Mouse (Mus musculus) liver, adult 2 months (tissue): ENCODE data around the gene Krt73. TPM values are rescaled to one million over a fixed set of nuclear protein-coding genes. Genes with fewer than 3 reads are reported as not detected.

Experiments
- DNase-seq: peaks from one replicate; pipeline ENCODE4 v3.0.0-alpha.2; 2011; ENCODE audit warnings: low read depth, low spot score; ENCODE audit errors: extremely low read depth
- H3K27ac ChIP-seq: fragments of 200-500 bp; replicated peaks from 2 replicates; pipeline ENCODE4 v1.5.1; 2012; ENCODE audit warnings: low read depth, mild to moderate bottlenecking, control low read depth, inconsistent platforms, low read length; ENCODE audit not compliant: insufficient read depth
- H3K27me3 ChIP-seq: fragments of 200-500 bp; 2 replicates; pipeline ENCODE4 v1.6.1; 2012; ENCODE audit warnings: mild to moderate bottlenecking, moderate library complexity, low read length, inconsistent platforms; ENCODE audit not compliant: control insufficient read depth, insufficient read depth
- H3K36me3 ChIP-seq: fragments of 200-500 bp; 2 replicates; pipeline ENCODE4 v1.6.1; 2012; ENCODE audit warnings: low read length, inconsistent platforms; ENCODE audit not compliant: control insufficient read depth, insufficient read depth
- H3K4me1 ChIP-seq: fragments of 200-500 bp; 2 replicates; pipeline ENCODE4 v1.6.1; 2011; ENCODE audit warnings: low read length; ENCODE audit not compliant: control insufficient read depth, insufficient read depth
- H3K4me3 ChIP-seq: fragments of 200-500 bp; 2 replicates; pipeline ENCODE4 v1.5.1; 2011; ENCODE audit warnings: low read depth, mild to moderate bottlenecking, control low read depth, low read length, moderate library complexity; ENCODE audit not compliant: insufficient read depth
- H3K79me2 ChIP-seq: fragments of 200-500 bp; 2 replicates; pipeline ENCODE4 v1.6.1; 2012; ENCODE audit warnings: inconsistent platforms, mild to moderate bottlenecking, low read length, moderate library complexity; ENCODE audit not compliant: control insufficient read depth, insufficient read depth
- H3K9ac ChIP-seq: fragments of 200-500 bp; 2 replicates; pipeline ENCODE4 v1.6.1; 2012; ENCODE audit warnings: low read depth, mild to moderate bottlenecking, control low read depth, inconsistent platforms, low read length
- CTCF ChIP-seq: fragments of 200-500 bp; IDR thresholded peaks from 2 replicates; pipeline ENCODE4 v1.5.1; 2011; ENCODE audit warnings: low read depth, low read length, control low read depth
- POLR2A ChIP-seq: fragments of 200-500 bp; IDR thresholded peaks from 2 replicates; pipeline ENCODE4 v1.6.1; 2011; ENCODE audit warnings: low read length, control low read depth; ENCODE audit not compliant: insufficient read depth; ENCODE audit errors: extremely low read depth
- WGBS: fragments of 180-500 bp; shearing (Covaris S2); methylation state at CpG from one replicate; pipeline ENCODE4 v1.1.7; 2018; 5-methylcytosine and 5-hydroxymethylcytosine counted together
- polyA plus RNA-seq: library from polyadenylated mRNA; depleted of rRNA; stranded (reverse); fragments of >200 nt; gene quantifications from 2 replicates; pipeline ENCODE4 v1.2.3, GENCODE M21; 2012
- total RNA-seq: library from RNA; depleted of rRNA; stranded (reverse); fragments of >200 nt; gene quantifications from 2 replicates; pipeline ENCODE4 v1.2.3, GENCODE M21; 2014

Gene Krt73
- total and polyA plus RNA-seq, 2 experiments, result not detected

GRCm38 (mm10) chr15:101829441-101829840 is 27.3 kb upstream of the Krt73 start:
- no peaks in the 10 kb centered on the region for H3K4me1 ChIP-seq
- H3K27me3 ChIP-seq, result no peaks in the 10 kb centered on the region; the same call in 1 of the 2 replicates
- 69% methylated on average over 5 of the region's 5 CpGs for WGBS
- no peak for DNase-seq
- no peaks in the 10 kb centered on the region for H3K79me2 ChIP-seq
- no peak for TF ChIP-seq CTCF
- no peak for TF ChIP-seq POLR2A
- no peak overlapping the region for H3K9ac ChIP-seq
- H3K36me3 ChIP-seq, result no peaks in the 10 kb centered on the region
- no peak overlapping the region for H3K4me3 ChIP-seq
- H3K27ac ChIP-seq, result no peak overlapping the region

- H3K27me3 ChIP-seq, result peaks cover 7% of the 10 kb centered on the region
- WGBS, result 19% methylated on average over 3 of the region's 3 CpGs
- no peak overlapping the region for H3K4me3 ChIP-seq
- TF ChIP-seq POLR2A (no peak), CTCF (no peak)
- H3K9ac ChIP-seq, result no peak overlapping the region
- no peaks in the 10 kb centered on the region for H3K4me1 ChIP-seq
- no peaks in the 10 kb centered on the region for H3K79me2 ChIP-seq
- no peak overlapping the region for H3K27ac ChIP-seq
- no peak for DNase-seq
- H3K36me3 ChIP-seq, result no peaks in the 10 kb centered on the region
These were observed 19.6 kb upstream of the Krt73 start for GRCm38 (mm10) chr15:101821786-101822185.

- Histone ChIP-seq H3K79me2 (no peaks in the 10 kb centered on the region), H3K4me3 (no peak within 1 kb of the TSS), H3K4me1 (no peaks in the 10 kb centered on the region), H3K9ac (no peak within 1 kb of the TSS), H3K36me3 (no peaks in the 10 kb centered on the region), H3K27ac (no peak within 1 kb of the TSS), H3K27me3 (peaks cover 4% of the 10 kb centered on the region; the same call in 1 of the 2 replicates)
- DNase-seq, result no peak
- WGBS, result 66% methylated on average over 16 of the region's 16 CpGs
- TF ChIP-seq CTCF, result no peak
- no peak for TF ChIP-seq POLR2A
These were observed 15.7 kb upstream of the Krt73 start, which contains the start of gene Krt2 for GRCm38 (mm10) chr15:101817875-101818274. Gene Krt2, minus strand, starts transcription at chr15:101818169.

- 77% methylated on average over 11 of the region's 11 CpGs for WGBS
- no peaks in the 10 kb centered on the region for H3K36me3 ChIP-seq
- no peak for TF ChIP-seq CTCF
- TF ChIP-seq POLR2A, result no peak
- no peak for DNase-seq
- no peak overlapping the region for H3K4me3 ChIP-seq
- H3K9ac ChIP-seq, result no peak overlapping the region
- no peaks in the 10 kb centered on the region for H3K27me3 ChIP-seq
- no peaks in the 10 kb centered on the region for H3K4me1 ChIP-seq
- no peak overlapping the region for H3K27ac ChIP-seq
- H3K79me2 ChIP-seq, result no peaks in the 10 kb centered on the region
These were observed 1.1 kb upstream of the Krt73 start for GRCm38 (mm10) chr15:101803052-101803822.

GRCm38 (mm10) chr15:101790867-101791266 is 11.3 kb downstream of the Krt73 start:
- Histone ChIP-seq H3K36me3 (no peaks in the 10 kb centered on the region), H3K4me1 (no peaks in the 10 kb centered on the region), H3K27ac (no peak overlapping the region), H3K4me3 (no peak overlapping the region), H3K79me2 (no peaks in the 10 kb centered on the region), H3K9ac (no peak overlapping the region), H3K27me3 (no peaks in the 10 kb centered on the region; the same call in 1 of the 2 replicates)
- 35% methylated on average over 3 of the region's 3 CpGs for WGBS
- no peak for DNase-seq
- no peak for TF ChIP-seq CTCF
- TF ChIP-seq POLR2A, result no peak

- DNase-seq, result no peak
- no peaks in the 10 kb centered on the region for H3K27me3 ChIP-seq
- H3K79me2 ChIP-seq, result no peaks in the 10 kb centered on the region
- WGBS, result 85% methylated on average over 18 of the region's 18 CpGs
- H3K4me1 ChIP-seq, result no peaks in the 10 kb centered on the region
- H3K4me3 ChIP-seq, result no peak within 1 kb of the TSS
- no peaks in the 10 kb centered on the region for H3K36me3 ChIP-seq
- H3K9ac ChIP-seq, result no peak within 1 kb of the TSS
- TF ChIP-seq POLR2A (no peak), CTCF (no peak)
- H3K27ac ChIP-seq, result no peak within 1 kb of the TSS
These were observed 15.8 kb downstream of the Krt73 start, which contains the start of gene Krt72 for GRCm38 (mm10) chr15:101786360-101786759. Gene Krt72, minus strand, starts transcription at chr15:101786460.
